Mouse (Mus musculus): ENCODE measurements around the gene Rapgef4.
"Not testable (repeated sequence)": the region's sequence is repeated elsewhere in the genome, so short reads cannot be mapped to it uniquely, and the experiment has no call there.

Gene Rapgef4

DNA sequence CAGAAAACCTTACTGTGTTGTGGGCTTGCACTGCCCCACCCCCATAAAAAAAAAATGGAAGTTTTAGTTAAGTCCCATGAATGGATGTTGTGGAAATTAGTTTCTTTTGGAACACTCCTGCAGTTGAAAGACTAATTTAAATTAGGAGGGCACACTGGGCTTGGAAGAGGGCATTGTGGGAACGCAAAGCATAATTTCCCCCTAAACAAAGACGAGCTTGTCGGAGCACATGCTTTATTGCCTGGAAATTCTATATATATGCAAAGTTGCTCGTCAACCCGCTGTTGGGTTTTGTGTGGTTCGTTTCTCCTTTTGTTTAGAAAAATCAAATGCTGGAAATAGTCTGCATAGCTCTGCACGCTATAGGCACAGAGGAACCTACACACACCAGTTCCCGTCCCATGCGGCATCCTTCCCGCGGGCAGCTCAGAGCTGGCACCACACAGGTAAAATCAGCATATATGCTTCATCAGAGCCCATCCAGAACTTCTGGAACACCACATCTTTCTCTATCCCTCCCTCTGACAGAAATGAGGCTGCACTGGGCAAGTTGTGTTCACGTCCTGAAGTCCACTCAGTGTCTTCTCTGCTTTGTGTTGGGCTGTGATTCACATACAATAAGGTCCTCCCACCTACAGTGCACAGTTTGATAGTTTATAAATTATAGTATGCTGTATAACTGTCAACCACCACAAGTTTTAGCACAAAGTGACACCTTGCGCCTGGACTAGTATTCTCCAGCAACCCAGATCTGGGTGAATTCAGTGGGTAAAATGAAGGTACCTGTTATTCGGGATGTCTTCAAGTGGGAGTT is 141.6 kb downstream of the Rapgef4 start:
- no peak for DNase-seq

DNA sequence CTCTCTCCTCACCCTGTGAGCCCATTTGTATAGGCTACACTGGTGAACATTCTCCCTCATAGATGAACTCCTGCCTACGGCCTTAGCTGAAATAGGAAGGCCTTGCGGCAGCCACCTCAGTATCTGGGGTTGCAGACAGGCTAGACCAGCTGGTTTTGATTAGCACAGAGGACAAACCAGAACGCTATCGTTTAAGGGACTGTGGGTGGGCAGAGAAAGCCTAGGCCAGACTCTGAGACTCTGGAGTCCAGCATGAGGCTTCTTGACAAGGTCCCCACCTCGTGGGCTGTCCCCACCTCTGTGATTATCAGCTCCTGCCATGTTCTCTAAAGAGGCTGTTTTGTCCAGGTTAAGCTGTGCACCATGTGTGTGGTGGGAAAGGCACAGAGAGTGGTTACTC is 142.8 kb downstream of the Rapgef4 start:
- no peak for DNase-seq

DNA sequence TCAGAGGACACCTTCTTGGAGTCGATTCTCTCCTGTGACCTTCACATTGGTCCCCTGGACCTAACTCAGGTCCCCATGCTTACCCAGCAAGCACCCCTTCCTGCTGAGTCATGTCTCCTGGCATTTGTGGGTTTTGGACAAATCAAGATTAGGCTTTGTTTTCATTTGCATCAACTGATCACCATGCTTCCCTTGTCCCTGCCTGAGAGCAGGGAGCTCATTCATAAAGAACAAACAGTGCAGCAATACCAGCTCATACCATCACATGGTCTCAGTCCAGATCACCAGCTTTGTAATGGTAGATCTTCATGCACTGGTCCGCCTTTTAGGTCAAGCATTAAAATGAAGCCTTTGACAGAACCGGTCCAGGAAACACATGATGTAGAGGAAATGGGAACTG is 144.7 kb downstream of the Rapgef4 start:
- no peak for DNase-seq

DNA sequence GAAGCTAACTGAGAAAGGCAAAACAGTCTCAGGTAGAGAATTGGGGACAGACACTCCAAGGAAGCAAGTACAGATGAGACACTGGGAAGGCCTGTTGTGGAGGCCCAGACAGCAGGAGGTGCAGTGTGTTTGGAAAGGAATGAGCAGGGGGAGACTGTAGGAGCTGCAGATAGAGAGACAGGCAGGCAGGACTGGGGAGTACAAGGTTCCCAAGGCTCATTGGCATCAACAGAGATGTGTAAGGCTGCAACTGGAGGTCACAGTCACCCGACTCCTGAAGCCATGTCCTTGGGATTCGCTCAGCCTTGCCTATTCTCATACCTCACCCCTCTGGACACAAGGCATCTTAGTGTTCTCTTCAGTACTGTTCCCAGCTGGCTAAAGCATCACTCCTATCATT is 145.4 kb downstream of the Rapgef4 start:
- no peak for DNase-seq

GRCm38 (mm10) chr2:72129612-72130311 is 148.7 kb downstream of the Rapgef4 start:
- no peak for DNase-seq

DNA sequence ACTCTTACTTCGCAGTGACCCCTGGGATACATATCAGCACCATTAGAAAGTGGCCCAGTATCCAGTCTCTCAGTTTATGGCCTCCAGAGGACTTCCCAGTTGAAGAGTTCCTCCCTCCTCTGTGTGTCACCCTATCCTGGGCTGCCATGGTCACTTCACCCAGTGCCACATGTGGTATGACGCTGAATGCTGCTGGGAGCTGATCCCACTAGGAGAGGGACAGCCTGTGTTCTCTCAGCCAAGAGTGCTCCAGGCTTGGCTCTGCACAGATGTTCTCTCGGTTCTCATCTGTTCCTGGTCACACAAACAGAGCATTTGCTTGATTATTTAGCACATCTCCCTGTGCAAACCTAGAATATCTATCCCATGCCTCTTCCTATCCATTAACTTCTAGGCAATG is 151.2 kb downstream of the Rapgef4 start:
- DNase-seq: no peak

DNA sequence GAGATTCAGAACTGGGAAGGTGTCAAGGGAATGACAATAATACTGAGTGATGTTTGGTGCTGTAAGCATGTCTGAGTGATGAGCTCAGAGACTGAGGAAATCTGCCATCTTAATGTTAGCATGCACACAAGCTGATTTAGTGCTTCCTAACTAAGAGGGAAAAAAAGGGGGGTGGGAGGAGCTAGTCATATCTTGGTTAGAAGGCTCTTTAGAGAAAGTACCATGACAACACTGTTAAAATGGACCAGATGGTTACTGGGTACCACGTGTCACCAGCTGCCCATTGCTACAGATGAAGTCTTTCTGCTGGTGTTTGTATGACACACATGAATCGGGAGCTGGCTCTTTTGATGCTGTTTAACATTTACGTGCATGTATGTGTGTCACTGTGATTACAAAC is 155.0 kb downstream of the Rapgef4 start:
- no peak for DNase-seq

DNA sequence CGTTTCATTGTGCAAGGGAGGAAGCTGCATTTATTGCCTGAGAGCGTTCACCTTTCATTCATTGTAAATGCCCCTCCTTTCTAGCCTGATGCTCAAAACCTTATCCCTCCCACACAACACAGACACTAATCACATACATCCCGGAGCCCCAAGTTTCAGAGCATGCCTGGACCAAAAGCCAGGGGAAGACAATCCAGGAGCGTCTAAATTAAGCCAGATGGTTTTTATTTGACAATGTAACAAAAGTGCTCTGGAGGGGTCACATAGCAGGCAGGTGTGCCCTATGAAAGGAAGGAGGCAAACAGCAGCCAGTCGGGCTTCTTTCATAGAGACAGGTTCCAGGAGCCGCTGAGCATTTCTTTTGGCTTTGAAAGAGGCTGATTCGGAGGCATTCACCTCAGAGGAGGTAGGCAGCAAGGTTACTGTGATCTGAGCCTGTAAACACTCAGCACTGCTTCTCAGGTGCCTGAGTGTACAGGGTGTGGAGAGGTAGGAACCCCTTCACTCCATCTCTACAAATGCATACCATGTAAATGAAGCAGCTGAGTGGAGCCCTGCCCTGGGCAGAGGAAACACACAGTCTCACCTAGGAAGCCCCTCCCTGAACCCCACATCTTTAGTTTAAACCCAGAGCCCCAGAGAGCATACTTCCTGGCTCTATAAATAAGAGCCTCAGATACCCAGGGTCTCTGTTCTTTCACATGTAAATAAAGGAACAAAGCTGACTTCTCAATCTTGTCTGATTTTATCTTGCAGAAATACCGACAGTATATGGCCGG is 155.6 kb downstream of the Rapgef4 start:
- no peak for DNase-seq

- no peak for DNase-seq
Measured at GRCm38 (mm10) chr2:72139863-72140845, 159.1 kb downstream of the Rapgef4 start.

DNA sequence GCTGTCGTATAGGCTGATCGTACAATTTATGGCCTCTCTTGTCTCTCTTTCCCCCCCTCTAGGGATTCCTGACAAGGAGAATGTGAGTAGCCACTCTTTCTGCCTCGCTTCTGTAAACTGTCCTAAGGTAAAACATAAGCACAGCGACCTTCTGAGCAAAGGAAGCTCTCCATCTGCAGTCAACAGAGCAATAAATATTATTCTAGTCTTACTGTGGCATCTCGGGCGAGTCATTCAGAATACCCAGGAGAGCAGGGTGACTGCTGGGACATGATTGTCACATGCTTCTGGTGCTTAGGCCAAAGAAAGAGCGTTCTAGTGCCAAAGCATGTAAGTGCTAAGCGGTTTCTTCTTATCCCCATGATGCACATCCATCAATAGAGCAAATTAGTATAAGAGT is 160.1 kb downstream of the Rapgef4 start:
- no peak for DNase-seq

DNA sequence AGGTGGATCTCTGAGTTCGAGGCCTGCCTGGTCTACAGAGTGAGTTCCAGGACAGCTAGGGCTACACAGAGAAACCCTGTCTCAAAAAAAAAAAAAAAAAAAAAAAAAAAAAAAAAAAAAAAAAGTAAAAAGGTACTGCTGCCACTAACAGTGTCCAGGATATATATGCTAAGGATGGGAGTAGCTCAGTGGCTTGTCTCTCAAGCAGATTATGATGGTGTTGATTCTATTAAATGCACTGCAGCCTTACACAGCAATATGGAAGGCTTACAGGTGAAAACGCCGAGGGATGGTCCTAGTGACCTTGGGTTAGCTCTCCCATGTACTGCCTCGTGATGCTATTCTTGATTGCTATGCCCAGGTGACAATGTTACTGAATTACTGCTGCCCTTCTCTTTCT is 160.7 kb downstream of the Rapgef4 start:
- not testable (repeated sequence) for DNase-seq

GRCm38 (mm10) chr2:72143413-72143812 is 162.4 kb downstream of the Rapgef4 start:
- no peak for DNase-seq

DNA sequence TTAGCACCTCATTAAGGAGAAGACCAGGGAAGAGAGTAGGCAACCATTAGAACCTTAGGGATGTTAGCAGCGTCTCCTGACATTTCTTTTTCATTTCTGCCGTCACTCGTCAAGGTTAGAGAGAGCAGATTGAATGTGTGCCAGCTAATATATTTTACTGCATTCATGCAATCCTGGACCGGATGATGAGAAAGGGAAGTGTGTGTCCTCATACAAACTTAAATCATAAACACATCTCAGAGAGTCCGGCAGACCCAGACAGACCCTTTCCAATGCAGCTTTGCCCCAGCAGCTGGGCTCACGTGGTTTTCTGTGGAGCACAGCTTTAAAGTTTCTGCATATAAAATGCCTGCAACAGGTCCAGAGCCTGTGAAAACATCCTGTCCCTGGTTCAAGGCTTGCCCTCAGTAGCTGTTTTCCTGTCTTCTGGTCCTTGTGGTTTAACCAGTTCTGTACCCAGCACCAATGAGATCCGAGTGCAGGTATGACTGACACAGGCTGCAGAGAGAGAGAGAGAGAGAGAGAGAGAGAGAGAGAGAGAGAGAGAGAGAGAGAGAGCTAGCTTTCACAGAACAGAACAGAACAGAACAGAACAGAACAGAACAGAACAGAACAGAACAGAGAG is 163.6 kb downstream of the Rapgef4 start:
- DNase-seq: no peak

DNA sequence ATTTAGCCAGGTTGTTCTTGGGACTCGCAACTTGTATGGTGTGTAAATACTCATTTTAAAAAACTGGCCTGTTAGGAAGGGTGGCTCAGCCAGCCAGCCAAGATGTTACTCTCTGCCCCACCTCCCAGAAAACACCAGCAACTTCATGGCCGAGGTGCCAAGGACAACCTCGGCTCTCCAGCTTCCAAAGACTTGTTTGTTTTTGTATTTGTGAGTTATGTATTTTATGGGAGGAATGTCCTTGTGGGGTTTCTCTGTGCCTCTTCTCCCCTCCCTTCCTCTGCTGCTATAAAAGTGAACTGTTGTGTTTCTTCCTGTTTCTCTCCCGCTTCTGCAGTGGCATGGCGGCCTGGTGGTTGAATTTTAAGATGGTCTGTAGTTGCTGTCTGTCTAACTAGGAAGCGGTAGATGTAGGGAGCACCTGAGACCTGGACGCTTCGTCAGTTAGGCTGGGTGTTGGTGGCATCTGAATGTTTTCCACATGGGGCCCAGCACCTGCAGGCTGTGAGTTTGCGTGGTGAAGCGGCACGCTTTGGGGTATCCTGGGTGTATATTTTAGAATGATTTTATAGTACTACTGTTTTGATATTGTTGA is 164.3 kb downstream of the Rapgef4 start:
- DNase-seq: no peak

- DNase-seq: no peak
Measured at GRCm38 (mm10) chr2:72146061-72146460, 165.0 kb downstream of the Rapgef4 start.

GRCm38 (mm10) chr2:72147246-72147645 is 166.2 kb downstream of the Rapgef4 start:
- no peak for DNase-seq

GRCm38 (mm10) chr2:72147695-72148094 is 166.7 kb downstream of the Rapgef4 start:
- no peak for DNase-seq

GRCm38 (mm10) chr2:72148647-72149046 is 167.6 kb downstream of the Rapgef4 start:
- DNase-seq: no peak

GRCm38 (mm10) chr2:72149059-72149458 is 168.0 kb downstream of the Rapgef4 start:
- DNase-seq: peak; percentile 86 to 90

- no peak for DNase-seq
Measured at GRCm38 (mm10) chr2:72151792-72152554, 170.9 kb downstream of the Rapgef4 start.

GRCm38 (mm10) chr2:72152746-72153145 is 171.7 kb downstream of the Rapgef4 start:
- no peak for DNase-seq
